Mouse (Mus musculus) stomach, embryonic 14.5 days (tissue): ENCODE measurements around the gene Sgcb. TPM values are rescaled to one million over a fixed set of nuclear protein-coding genes. Genes with fewer than 3 reads are reported as not detected.

Experiments
- ATAC-seq: fragments of 200-750 bp; cut with Nextera tagmentation; 2 replicates; pipeline ENCODE4 v1.8.0; 2017; ENCODE audit warnings: low read depth, moderate TSS enrichment; ENCODE audit not compliant: insufficient number of reproducible peaks, insufficient read depth, low FRiP score
- H3K27ac ChIP-seq: fragments of 300-500 bp; sonication (generic); 2 replicates; pipeline ENCODE4 v1.5.1; 2014; ENCODE audit warnings: mild to moderate bottlenecking, low read length, moderate library complexity, mixed read lengths
- H3K27me3 ChIP-seq: fragments of 300-500 bp; sonication (generic); 2 replicates; pipeline ENCODE4 v1.6.1; 2014; ENCODE audit warnings: low read length, control low read depth, mixed read lengths; ENCODE audit not compliant: control insufficient read depth, insufficient read depth
- H3K36me3 ChIP-seq: fragments of 300-500 bp; sonication (generic); 2 replicates; pipeline ENCODE4 v1.6.1; 2014; ENCODE audit warnings: mild to moderate bottlenecking, control low read depth, low read length, moderate library complexity, mixed read lengths; ENCODE audit not compliant: control insufficient read depth, insufficient read depth
- H3K4me1 ChIP-seq: fragments of 300-500 bp; sonication (generic); 2 replicates; pipeline ENCODE4 v1.6.1; 2014; ENCODE audit warnings: low read length, control low read depth, mixed read lengths; ENCODE audit not compliant: control insufficient read depth, insufficient read depth
- H3K4me2 ChIP-seq: fragments of 300-500 bp; sonication (generic); replicated peaks from 2 replicates; pipeline ENCODE4 v1.6.1; 2014; ENCODE audit warnings: low read depth, low read length, control low read depth
- H3K4me3 ChIP-seq: fragments of 300-500 bp; sonication (generic); 2 replicates; pipeline ENCODE4 v1.5.1; 2014; ENCODE audit warnings: low read depth, low read length, control low read depth
- H3K9ac ChIP-seq: fragments of 300-500 bp; sonication (generic); replicated peaks from 2 replicates; pipeline ENCODE4 v1.6.1; 2014; ENCODE audit warnings: low read depth, mild to moderate bottlenecking, control low read depth, low read length, moderate library complexity, mixed read lengths
- H3K9me3 ChIP-seq: fragments of 300-500 bp; sonication (generic); 2 replicates; pipeline ENCODE4 v1.6.1; 2016; ENCODE audit warnings: low read depth, low read length, control low read depth; ENCODE audit not compliant: control insufficient read depth
- WGBS: fragments of 180-500 bp; shearing (Covaris S2); extraction: QIAGEN DNeasy Blood & Tissue Kit; methylation state at CpG from one replicate; pipeline ENCODE4 v1.1.7; 2014; 5-methylcytosine and 5-hydroxymethylcytosine counted together
- polyA plus RNA-seq: library from polyadenylated mRNA; unstranded; fragments of >200 nt; fragmentation: Nextera tagmentation; extraction: Ambion mirVana; gene quantifications from 2 replicates; pipeline ENCODE4 v1.2.1, GENCODE M21; 2014

Gene Sgcb
- polyA plus RNA-seq, 1 experiment from 2014 or later, result 32.1 TPM

- Histone ChIP-seq H3K9me3 (no peaks in the 10 kb centered on the region), H3K27ac (no peak overlapping the region), H3K9ac (no peak overlapping the region), H3K27me3 (no peaks in the 10 kb centered on the region), H3K36me3 (no peaks in the 10 kb centered on the region), H3K4me1 (no peaks in the 10 kb centered on the region), H3K4me3 (no peak overlapping the region), H3K4me2 (no peak overlapping the region)
- ATAC-seq, result no peak
- WGBS, result 89% methylated on average over 6 of the region's 6 CpGs
Measured at GRCm38 (mm10) chr5:73604542-73604941, 43.0 kb downstream of the Sgcb start.

- H3K4me2 ChIP-seq, result no peak overlapping the region
- ATAC-seq, result no peak
- H3K36me3 ChIP-seq, result no peaks in the 10 kb centered on the region
- 78% methylated on average over 3 of the region's 3 CpGs for WGBS
- no peak overlapping the region for H3K4me3 ChIP-seq
- no peak overlapping the region for H3K9ac ChIP-seq
- H3K4me1 ChIP-seq, result no peaks in the 10 kb centered on the region
- no peaks in the 10 kb centered on the region for H3K9me3 ChIP-seq
- no peak overlapping the region for H3K27ac ChIP-seq
- no peaks in the 10 kb centered on the region for H3K27me3 ChIP-seq
Measured at GRCm38 (mm10) chr5:73602865-73603264, 44.7 kb downstream of the Sgcb start.

DNA sequence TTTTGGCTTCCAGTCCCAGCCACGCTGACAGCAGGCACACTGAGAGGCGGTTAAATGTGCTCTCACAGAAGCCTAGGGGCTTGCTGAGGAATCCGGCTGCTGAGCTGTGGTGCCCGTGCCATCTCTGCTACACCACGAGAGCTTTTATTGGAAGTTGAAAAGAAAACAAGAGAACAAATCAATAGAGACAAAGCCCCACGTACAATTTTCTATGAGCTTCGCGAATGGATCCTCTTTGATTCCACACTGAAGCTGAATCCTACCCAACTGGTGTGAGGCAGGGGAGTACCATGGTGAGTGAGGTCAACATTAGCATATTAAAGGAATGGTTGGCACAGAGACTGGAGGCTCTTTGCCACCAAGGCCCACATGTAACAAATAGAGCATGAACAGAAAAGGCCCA is 46.2 kb downstream of the Sgcb start:
- Histone ChIP-seq H3K36me3 (no peaks in the 10 kb centered on the region), H3K9me3 (no peaks in the 10 kb centered on the region), H3K9ac (no peak overlapping the region), H3K4me2 (no peak overlapping the region), H3K4me3 (no peak overlapping the region), H3K27me3 (no peaks in the 10 kb centered on the region), H3K27ac (no peak overlapping the region), H3K4me1 (no peaks in the 10 kb centered on the region)
- no peak for ATAC-seq
- WGBS, result 75% methylated on average over 8 of the region's 8 CpGs

DNA sequence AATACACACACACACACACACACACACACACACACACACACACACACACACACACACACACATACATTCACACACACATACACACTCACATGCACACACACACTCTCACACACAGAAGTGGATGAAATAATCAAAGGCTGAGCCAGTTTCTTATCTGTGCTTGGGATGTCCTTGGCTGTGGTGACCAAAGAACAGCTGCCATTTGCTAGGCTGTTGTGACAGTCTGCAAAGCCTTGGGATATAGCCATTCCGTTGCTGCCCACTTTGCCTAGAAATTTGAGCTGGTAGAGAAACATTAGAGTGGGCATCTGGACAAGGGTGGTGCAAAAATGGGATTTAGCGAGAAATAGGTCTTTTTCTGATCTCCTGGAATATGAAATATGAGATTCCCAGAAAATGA is 47.6 kb downstream of the Sgcb start:
- no peak for ATAC-seq
- H3K4me3 ChIP-seq, result no peak overlapping the region
- no peak overlapping the region for H3K4me2 ChIP-seq
- no peak overlapping the region for H3K27ac ChIP-seq
- H3K27me3 ChIP-seq, result no peaks in the 10 kb centered on the region
- H3K9ac ChIP-seq, result no peak overlapping the region
- H3K4me1 ChIP-seq, result no peaks in the 10 kb centered on the region
- H3K36me3 ChIP-seq, result no peaks in the 10 kb centered on the region
- no peaks in the 10 kb centered on the region for H3K9me3 ChIP-seq
- WGBS, result 58% methylated on average over 2 of the region's 2 CpGs

GRCm38 (mm10) chr5:73598943-73599695 is 48.5 kb downstream of the Sgcb start:
- H3K36me3 ChIP-seq, result no peaks in the 10 kb centered on the region
- WGBS, result 57% methylated on average over 5 of the region's 5 CpGs
- H3K4me2 ChIP-seq, result no peak overlapping the region
- H3K4me3 ChIP-seq, result no peak overlapping the region
- H3K4me1 ChIP-seq, result no peaks in the 10 kb centered on the region
- H3K27ac ChIP-seq, result no peak overlapping the region
- no peak for ATAC-seq
- no peak overlapping the region for H3K9ac ChIP-seq
- H3K9me3 ChIP-seq, result no peaks in the 10 kb centered on the region
- H3K27me3 ChIP-seq, result no peaks in the 10 kb centered on the region

DNA sequence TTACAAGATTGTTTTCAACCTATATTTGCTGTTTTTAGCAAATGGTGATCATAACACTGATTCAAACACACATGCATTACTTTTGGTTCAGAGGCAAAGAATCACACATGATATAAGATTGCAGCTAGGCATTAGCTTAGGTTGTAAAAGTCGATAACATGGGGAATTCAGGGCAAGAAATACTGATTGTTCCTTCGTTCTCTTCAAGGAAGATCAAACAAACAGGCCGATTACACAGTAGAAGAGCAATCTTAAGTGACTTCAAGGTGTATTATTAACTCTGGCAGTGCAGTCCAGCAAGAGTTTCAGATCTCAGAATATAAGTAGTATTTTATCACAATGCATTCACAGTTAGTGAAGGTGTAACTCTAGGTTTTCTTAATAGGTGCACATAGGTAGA is 60.5 kb downstream of the Sgcb start:
- ATAC-seq, result no peak
- no peak overlapping the region for H3K4me3 ChIP-seq
- H3K36me3 ChIP-seq, result no peaks in the 10 kb centered on the region
- no peaks in the 10 kb centered on the region for H3K27me3 ChIP-seq
- 55% methylated on average over 3 of the region's 3 CpGs for WGBS
- H3K27ac ChIP-seq, result no peak overlapping the region
- H3K4me1 ChIP-seq, result 0 out of 2 replicates have a peak, but pooled peaks cover 3% of the 10 kb centered on the region
- H3K9me3 ChIP-seq, result no peaks in the 10 kb centered on the region
- no peak overlapping the region for H3K9ac ChIP-seq
- H3K4me2 ChIP-seq, result no peak overlapping the region

GRCm38 (mm10) chr5:73586597-73586996 is 61.0 kb downstream of the Sgcb start:
- no peaks in the 10 kb centered on the region for H3K27me3 ChIP-seq
- H3K9ac ChIP-seq, result no peak overlapping the region
- WGBS, result 54% methylated on average over 4 of the region's 4 CpGs
- H3K9me3 ChIP-seq, result no peaks in the 10 kb centered on the region
- H3K4me2 ChIP-seq, result no peak overlapping the region
- H3K36me3 ChIP-seq, result no peaks in the 10 kb centered on the region
- no peak for ATAC-seq
- 0 out of 2 replicates have a peak, but pooled peaks cover 3% of the 10 kb centered on the region for H3K4me1 ChIP-seq
- no peak overlapping the region for H3K27ac ChIP-seq
- no peak overlapping the region for H3K4me3 ChIP-seq

DNA sequence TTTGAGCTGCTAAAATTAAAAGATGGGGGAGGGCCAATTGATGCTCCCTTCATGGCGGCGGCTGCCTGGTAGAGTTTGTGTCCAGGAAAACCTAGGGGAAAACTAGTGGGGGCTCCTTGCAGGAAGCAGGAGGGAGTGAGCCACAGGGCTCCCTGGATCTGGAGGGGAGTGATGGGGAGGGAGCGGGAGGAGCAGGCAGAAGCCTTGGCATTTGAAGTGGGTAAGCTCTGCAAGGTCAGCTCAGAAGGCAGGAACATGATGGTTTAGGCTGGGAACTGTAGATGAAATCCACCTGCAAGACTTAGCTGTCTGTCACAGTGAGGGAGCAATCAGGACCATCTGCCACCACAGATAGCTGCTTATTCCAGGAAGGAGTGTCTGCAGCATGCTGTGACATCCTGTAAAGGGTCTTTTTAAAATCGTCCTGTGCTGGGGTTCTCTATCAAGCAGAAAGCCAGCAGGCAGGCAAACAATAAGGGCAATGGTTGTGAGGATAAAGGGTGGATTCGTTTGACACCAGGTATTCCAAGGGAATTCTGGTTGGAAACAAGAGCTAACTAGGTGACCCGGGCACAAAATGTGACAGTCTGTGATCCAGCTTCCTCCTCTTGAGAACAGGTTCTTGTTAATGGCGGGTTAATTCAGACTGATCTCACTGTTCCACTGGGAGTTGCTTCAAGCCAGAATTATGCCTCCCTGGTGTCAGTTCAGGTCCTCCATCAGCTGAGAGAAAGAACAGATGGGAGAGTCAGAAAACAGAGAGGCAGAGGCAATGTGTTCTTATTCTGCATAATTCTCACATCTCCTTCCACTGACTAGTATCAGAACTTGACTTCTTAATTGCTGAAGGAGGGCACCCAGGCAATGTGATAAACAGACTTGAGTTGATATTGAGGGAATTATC is 62.1 kb downstream of the Sgcb start:
- Histone ChIP-seq H3K36me3 (no peaks in the 10 kb centered on the region), H3K9me3 (no peaks in the 10 kb centered on the region), H3K4me3 (no peak overlapping the region), H3K9ac (no peak overlapping the region), H3K27me3 (no peaks in the 10 kb centered on the region), H3K4me1 (0 out of 2 replicates have a peak, but pooled peaks cover 3% of the 10 kb centered on the region), H3K4me2 (no peak overlapping the region), H3K27ac (no peak overlapping the region)
- no peak for ATAC-seq
- WGBS, result 36% methylated on average over 7 of the region's 7 CpGs
